Mouse (Mus musculus) B cell, adult 67 days (primary cell): ENCODE data around the gene Ahnak2. TPM values are rescaled to one million over a fixed set of nuclear protein-coding genes. Genes with fewer than 3 reads are reported as not detected.

Experiments
- total RNA-seq, 2 experiments: library from RNA; stranded (reverse); gene quantifications; 4 replicates each; pipeline ENCODE4 v1.2.4; 2023

Ahnak2 gene
- under 1 TPM; 0.12 to 0.26 TPM for total RNA-seq

DNA sequence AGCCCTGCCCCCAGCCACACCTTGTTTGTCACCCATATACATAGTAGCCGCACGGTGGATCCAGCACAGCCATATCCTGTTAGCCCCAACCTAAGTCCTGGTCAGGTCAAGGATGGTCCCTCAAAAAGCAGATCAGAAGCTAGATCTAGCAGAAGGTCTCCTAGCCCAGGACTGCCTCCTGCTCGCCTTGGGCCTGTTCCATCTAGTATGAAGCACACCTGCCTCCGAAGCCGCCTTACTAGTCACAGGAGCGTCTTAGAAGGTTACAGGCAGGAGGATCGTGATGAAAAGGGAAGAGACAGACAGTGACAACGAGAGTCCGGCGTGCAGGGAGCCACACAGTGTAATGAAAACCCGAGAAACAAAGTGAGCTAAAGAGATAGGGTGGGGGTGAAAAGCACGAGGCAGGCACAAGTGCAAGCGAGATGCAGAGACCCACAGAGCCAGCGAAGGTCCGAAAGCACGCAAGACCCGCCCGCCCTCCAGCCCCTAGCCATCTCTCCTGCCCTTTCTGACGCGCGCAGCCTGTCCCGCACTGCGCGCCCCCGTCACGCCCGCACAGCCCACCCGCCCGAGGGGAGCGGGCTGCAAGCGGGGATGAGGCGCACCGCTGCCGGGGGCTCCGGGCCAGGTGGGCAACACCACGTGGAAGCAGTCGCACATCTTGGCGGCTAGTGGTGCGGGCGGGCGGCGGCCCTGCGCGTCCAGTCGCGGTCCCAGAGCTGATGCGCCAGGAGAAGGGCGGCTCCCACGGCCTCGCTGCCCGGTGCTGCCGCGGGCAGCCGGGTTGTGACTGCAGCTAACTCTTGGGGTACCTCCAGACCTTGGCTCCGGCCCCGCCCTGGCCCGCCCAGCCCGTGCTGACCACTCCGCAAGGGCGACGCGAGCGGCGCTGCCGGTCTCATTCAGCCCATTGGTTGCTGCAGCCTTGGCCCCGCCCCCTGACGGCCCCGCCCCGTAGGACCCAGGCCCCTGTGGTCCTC, at the start of gene Ahnak2:
Ahnak2 (minus strand) TSS at position 794 of the 983 bp plus-strand sequence.

GRCm38 (mm10) chr12:112829244-112829864, 26.9 kb upstream of the Ahnak2 start, which contains the start of gene Cdca4:
TSS of gene Cdca4 (minus strand) at chr12:112829423.

DNA sequence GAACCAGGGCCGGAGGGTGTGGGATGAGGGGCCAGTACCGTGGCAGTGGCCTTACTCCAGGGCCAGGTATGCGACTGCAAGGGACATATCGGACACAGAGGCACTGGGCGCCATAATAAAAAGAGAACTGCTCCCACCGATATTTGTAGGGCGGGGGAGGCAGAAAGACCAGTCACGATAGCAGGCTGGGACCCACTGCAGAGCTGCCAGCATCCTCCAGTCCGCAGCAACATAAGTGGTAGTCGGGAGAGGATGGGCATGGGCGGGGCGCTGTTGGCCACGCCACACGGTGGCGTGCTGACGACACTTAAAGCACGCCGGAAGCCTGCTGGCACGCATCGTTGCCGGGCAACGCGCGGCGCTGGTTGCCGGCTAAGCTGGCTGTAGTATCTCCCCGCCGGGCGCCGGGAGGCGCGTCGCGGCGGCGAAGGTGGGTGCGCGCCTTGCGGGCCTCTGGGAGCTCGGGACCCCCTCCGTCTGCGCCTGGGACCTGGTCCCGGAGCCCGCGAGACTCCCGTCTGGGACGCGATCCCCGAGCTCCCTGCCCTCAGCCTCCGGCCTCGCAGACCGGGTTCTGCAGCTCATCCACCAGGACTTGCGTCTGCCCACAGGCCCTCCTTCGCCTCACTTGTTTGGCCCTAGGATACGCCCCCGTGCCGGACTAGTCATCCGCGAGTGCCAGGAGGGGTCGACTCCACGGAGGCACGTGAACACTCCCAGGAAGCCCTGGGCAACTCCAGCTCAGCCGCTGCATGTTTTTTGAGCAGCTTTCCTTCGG, 6.3 kb upstream of the Ahnak2 start, which contains the start of gene Clba1:
Clba1 (plus strand) TSS at position 351 of the 778 bp plus-strand sequence.

GRCm38 (mm10) chr12:112760154-112760926, 42.1 kb downstream of the Ahnak2 start, which contains the start of gene Pld4:
TSS of gene Pld4 (plus strand) at chr12:112760655.

Other genes starting within 250 kb of the Ahnak2 start
- gene Inf2, start 213.9 kb downstream of the Ahnak2 start, total RNA-seq: 10 to 100 TPM; 26.3 to 26.8 TPM
- gene Adssl1, start 182.6 kb downstream of the Ahnak2 start, total RNA-seq: 1 to 10 TPM; 4.5 to 8.2 TPM
- 10 to 100 TPM; 21.2 to 37.6 TPM for gene Siva1, start 158.0 kb downstream of the Ahnak2 start, total RNA-seq
- 100 to 1,000 TPM; 105 to 106 TPM for gene Akt1, start 127.8 kb downstream of the Ahnak2 start, total RNA-seq
- 1 to 10 TPM; 2.3 to 3.3 TPM for gene Zbtb42, start 123.8 kb downstream of the Ahnak2 start, total RNA-seq
- gene Cep170b, start 82.2 kb downstream of the Ahnak2 start, total RNA-seq: 10 to 100 TPM in 1 of 2 experiments, 1 to 10 TPM in 1; 6.8 to 13.9 TPM
- 100 to 1,000 TPM; 377 to 378 TPM for gene Pld4, start 42.0 kb downstream of the Ahnak2 start, total RNA-seq
- gene Clba1, start 6.3 kb upstream of the Ahnak2 start, total RNA-seq: 1 to 10 TPM; 1.3 to 1.6 TPM
- gene Cdca4, start 26.8 kb upstream of the Ahnak2 start, total RNA-seq: 10 to 100 TPM; 29.2 to 31.9 TPM
- 10 to 100 TPM; 47.5 to 55.4 TPM for gene Gpr132, start 65.6 kb upstream of the Ahnak2 start, total RNA-seq
- 1 to 10 TPM in 1 of 2 experiments, under 1 TPM in 1; 0.77 to 3.4 TPM for gene Jag2, start 127.1 kb upstream of the Ahnak2 start, total RNA-seq
- gene Nudt14, start 139.5 kb upstream of the Ahnak2 start, total RNA-seq: 10 to 100 TPM; 13.0 to 14.9 TPM
- gene Btbd6, start 173.8 kb upstream of the Ahnak2 start, total RNA-seq: 10 to 100 TPM; 13.3 to 14.4 TPM
- 100 to 1,000 TPM; 167 to 174 TPM for gene Brf1, start 198.0 kb upstream of the Ahnak2 start, total RNA-seq
- gene Pacs2, start 211.9 kb upstream of the Ahnak2 start, total RNA-seq: 10 to 100 TPM; 33.5 to 35.0 TPM